Mouse (Mus musculus): ENCODE data around the gene Cck. TPM values are rescaled to one million over a fixed set of nuclear protein-coding genes. Genes with fewer than 3 reads are reported as not detected.
A peak's percentile ranks its signal among the peaks of the same experiment; 100 is the strongest.

The Cck gene
- polyA plus RNA-seq, 1 experiment from 2014 or later = 7.2 TPM

- H3K36me3 ChIP-seq = no peaks in the 10 kb centered on the region
- no peaks in the 10 kb centered on the region for H3K9me3 ChIP-seq (replicated peaks)
- no peak overlapping the region for H3K27ac ChIP-seq (replicated peaks)
- H3K27me3 ChIP-seq (ENCODE audit: low read depth, poor library complexity, severe bottlenecking) = peaks cover 53% of the 10 kb centered on the region
- no peak for DNase-seq (ENCODE audit: low spot score)
- H3K4me1 ChIP-seq = peaks cover 39% of the 10 kb centered on the region
- H3K4me3 ChIP-seq = no peak overlapping the region
- WGBS = 67% methylated on average over 11 of the region's 11 CpGs
These were observed 3.8 kb downstream of the Cck start for GRCm38 (mm10) chr9:121491592-121492240.

DNA sequence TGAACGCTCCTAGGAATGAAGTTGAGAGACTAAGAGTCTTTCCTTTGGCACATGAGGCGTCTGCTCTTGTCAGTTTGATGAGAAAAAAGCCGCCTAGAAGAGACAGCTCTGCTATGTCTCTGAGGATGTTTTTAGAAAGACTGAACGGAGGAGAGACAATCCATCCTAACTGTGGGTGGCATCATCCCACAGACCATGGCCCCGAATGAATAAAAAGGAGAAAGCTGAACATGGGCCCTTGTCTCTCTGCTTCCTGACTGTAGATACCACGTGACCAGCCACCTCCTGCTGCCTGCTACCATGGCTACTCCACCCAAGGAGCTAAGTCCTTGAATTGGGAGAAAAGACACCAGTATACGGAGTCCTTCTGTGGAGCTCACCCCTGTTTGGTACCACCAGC is 8.3 kb downstream of the Cck start:
- H3K4me1 ChIP-seq = peaks cover 18% of the 10 kb centered on the region
- H3K36me3 ChIP-seq = no peaks in the 10 kb centered on the region
- no peak overlapping the region for H3K27ac ChIP-seq (replicated peaks)
- H3K9me3 ChIP-seq (replicated peaks) = no peaks in the 10 kb centered on the region
- 78% methylated on average over 7 of the region's 7 CpGs for WGBS
- peaks cover 8% of the 10 kb centered on the region for H3K27me3 ChIP-seq (ENCODE audit: low read depth, poor library complexity, severe bottlenecking)
- no peak for DNase-seq (ENCODE audit: low spot score)
- H3K4me3 ChIP-seq = no peak overlapping the region

DNA sequence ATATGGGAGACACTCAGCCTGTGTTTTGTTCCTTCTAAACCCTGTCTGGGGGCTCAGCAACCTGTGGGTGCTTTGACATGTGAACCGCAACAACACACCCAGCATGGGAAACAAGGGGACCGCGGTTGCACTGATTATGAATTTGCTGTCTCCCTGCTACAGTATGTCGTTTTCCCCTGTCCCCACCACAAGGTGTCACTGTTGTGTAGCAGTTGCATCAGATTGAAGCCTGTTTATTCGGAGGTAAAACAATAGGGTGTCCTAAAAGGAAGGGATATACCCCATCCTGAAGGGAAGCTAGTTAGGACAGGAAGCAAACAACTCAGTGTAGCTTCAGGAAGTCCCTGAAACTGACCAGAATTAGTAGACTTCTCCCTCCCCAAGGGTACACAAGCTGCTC is 16.0 kb downstream of the Cck start:
- Histone ChIP-seq H3K9me3 (replicated peaks) (no peaks in the 10 kb centered on the region), H3K27ac (replicated peaks) (0 out of 2 replicates have a peak overlapping the region, but pooled peaks have one; percentile 30), H3K4me1 (peaks cover 3% of the 10 kb centered on the region; the same call in 1 of the 2 replicates), H3K27me3 (ENCODE audit: low read depth, poor library complexity, severe bottlenecking) (no peaks in the 10 kb centered on the region), H3K36me3 (peaks cover 7% of the 10 kb centered on the region), H3K4me3 (no peak overlapping the region)
- WGBS = 37% methylated on average over 5 of the region's 5 CpGs
- DNase-seq (ENCODE audit: low spot score) = peak; percentile 64

GRCm38 (mm10) chr9:121477305-121477911 is 18.1 kb downstream of the Cck start:
- H3K9me3 ChIP-seq (replicated peaks) = no peaks in the 10 kb centered on the region
- DNase-seq (ENCODE audit: low spot score) = peak; percentile 76
- no peaks in the 10 kb centered on the region for H3K27me3 ChIP-seq (ENCODE audit: low read depth, poor library complexity, severe bottlenecking)
- no peak overlapping the region for H3K4me3 ChIP-seq
- H3K27ac ChIP-seq (replicated peaks) = peak overlapping the region; percentile 35; the same call in 1 of the 2 replicates
- 17% methylated on average over 15 of the region's 15 CpGs for WGBS
- H3K36me3 ChIP-seq = peaks cover 28% of the 10 kb centered on the region
- peaks cover 3% of the 10 kb centered on the region; the same call in 1 of the 2 replicates for H3K4me1 ChIP-seq

GRCm38 (mm10) chr9:121475488-121476452 is 19.7 kb downstream of the Cck start:
- WGBS = 84% methylated on average over 16 of the region's 16 CpGs

GRCm38 (mm10) chr9:121474771-121475170 is 20.7 kb downstream of the Cck start:
- DNase-seq (ENCODE audit: low spot score) = no peak
- Histone ChIP-seq H3K4me3 (no peak overlapping the region), H3K4me1 (peaks cover 3% of the 10 kb centered on the region; the same call in 1 of the 2 replicates), H3K9me3 (replicated peaks) (no peaks in the 10 kb centered on the region), H3K27me3 (ENCODE audit: low read depth, poor library complexity, severe bottlenecking) (no peaks in the 10 kb centered on the region), H3K36me3 (peaks cover 48% of the 10 kb centered on the region), H3K27ac (replicated peaks) (no peak overlapping the region)
- 81% methylated on average over 5 of the region's 5 CpGs for WGBS

More at GRCm38 (mm10) chr9:121475488-121476452, 19.7 kb downstream of the Cck start:
- Histone ChIP-seq H3K27me3 (ENCODE audit: low read depth, poor library complexity, severe bottlenecking) (no peaks in the 10 kb centered on the region), H3K36me3 (peaks cover 44% of the 10 kb centered on the region), H3K27ac (replicated peaks) (no peak overlapping the region), H3K4me3 (no peak overlapping the region), H3K9me3 (replicated peaks) (no peaks in the 10 kb centered on the region), H3K4me1 (peaks cover 3% of the 10 kb centered on the region; the same call in 1 of the 2 replicates)
- DNase-seq (ENCODE audit: low spot score) = no peak

- Histone ChIP-seq H3K27me3 (ENCODE audit: low read depth, poor library complexity, severe bottlenecking) (no peaks in the 10 kb centered on the region), H3K9me3 (replicated peaks) (no peaks in the 10 kb centered on the region), H3K4me3 (no peak overlapping the region), H3K4me1 (0 out of 2 replicates have a peak, but pooled peaks cover 4% of the 10 kb centered on the region), H3K36me3 (peaks cover 86% of the 10 kb centered on the region), H3K27ac (replicated peaks) (no peak overlapping the region)
- DNase-seq (ENCODE audit: low spot score) = no peak
- WGBS = 96% methylated on average over 6 of the region's 6 CpGs
These were observed 25.8 kb downstream of the Cck start for GRCm38 (mm10) chr9:121469711-121470110.

GRCm38 (mm10) chr9:121467460-121467859 is 28.0 kb downstream of the Cck start:
- 89% methylated on average over 11 of the region's 11 CpGs for WGBS
- Histone ChIP-seq H3K4me3 (no peak overlapping the region), H3K27ac (replicated peaks) (peak overlapping the region; percentile 33; the same call in 1 of the 2 replicates), H3K36me3 (peaks cover 84% of the 10 kb centered on the region), H3K9me3 (replicated peaks) (no peaks in the 10 kb centered on the region), H3K27me3 (ENCODE audit: low read depth, poor library complexity, severe bottlenecking) (no peaks in the 10 kb centered on the region), H3K4me1 (0 out of 2 replicates have a peak, but pooled peaks cover 4% of the 10 kb centered on the region)
- no peak for DNase-seq (ENCODE audit: low spot score)

DNA sequence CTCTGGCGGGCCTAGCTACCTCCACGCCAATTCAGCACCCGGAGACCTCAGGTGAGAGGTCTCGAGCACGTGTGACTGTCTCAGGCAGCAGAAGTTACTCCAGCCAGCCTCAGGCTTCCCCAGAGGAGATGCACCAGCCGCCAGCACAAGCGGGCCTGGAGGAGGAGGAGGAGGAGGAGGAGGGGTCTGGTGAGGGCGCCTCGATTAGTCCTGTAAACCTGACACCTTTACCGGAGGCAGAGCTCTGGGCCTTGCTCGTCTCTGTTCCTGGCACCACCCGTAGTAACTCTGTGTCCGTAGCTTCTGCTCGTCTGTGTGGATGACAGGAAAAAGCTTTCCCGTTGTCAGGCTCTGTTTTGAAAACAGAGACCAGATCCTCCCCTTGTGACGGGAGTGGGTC is 35.0 kb downstream of the Cck start:
- Histone ChIP-seq H3K36me3 (peaks cover 86% of the 10 kb centered on the region), H3K27ac (replicated peaks) (no peak overlapping the region), H3K4me3 (no peak overlapping the region), H3K27me3 (ENCODE audit: low read depth, poor library complexity, severe bottlenecking) (no peaks in the 10 kb centered on the region), H3K4me1 (0 out of 2 replicates have a peak, but pooled peaks cover 5% of the 10 kb centered on the region), H3K9me3 (replicated peaks) (no peaks in the 10 kb centered on the region)
- WGBS = 80% methylated on average over 16 of the region's 16 CpGs
- DNase-seq (ENCODE audit: low spot score) = no peak

GRCm38 (mm10) chr9:121459950-121460349 is 35.5 kb downstream of the Cck start:
- H3K4me1 ChIP-seq = 0 out of 2 replicates have a peak, but pooled peaks cover 5% of the 10 kb centered on the region
- peaks cover 89% of the 10 kb centered on the region for H3K36me3 ChIP-seq
- DNase-seq (ENCODE audit: low spot score) = no peak
- no peak overlapping the region for H3K4me3 ChIP-seq
- H3K27ac ChIP-seq (replicated peaks) = no peak overlapping the region
- 73% methylated on average over 2 of the region's 2 CpGs for WGBS
- H3K27me3 ChIP-seq (ENCODE audit: low read depth, poor library complexity, severe bottlenecking) = no peaks in the 10 kb centered on the region
- no peaks in the 10 kb centered on the region for H3K9me3 ChIP-seq (replicated peaks)

DNA sequence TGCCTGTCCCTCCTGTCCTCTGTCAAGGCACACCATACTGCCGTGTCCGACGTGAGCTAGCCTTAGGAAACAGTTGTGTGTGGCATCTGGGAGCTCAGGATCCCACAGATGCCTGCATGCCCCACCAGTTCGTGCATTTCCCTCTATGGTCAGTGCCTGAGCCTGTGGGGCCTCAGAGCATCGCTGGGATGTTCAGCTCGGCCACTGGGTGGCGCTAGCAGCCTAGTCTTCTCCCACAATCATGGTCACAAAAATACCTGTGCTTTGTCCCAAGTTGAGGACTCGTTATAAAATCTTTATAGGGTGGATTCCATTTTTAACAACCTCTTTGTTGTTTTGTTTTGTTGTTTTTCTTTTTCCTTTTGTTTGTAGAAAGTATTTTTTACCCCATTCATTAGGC is 37.0 kb downstream of the Cck start:
- H3K36me3 ChIP-seq = peaks cover 90% of the 10 kb centered on the region
- H3K4me1 ChIP-seq = 0 out of 2 replicates have a peak, but pooled peaks cover 5% of the 10 kb centered on the region
- H3K9me3 ChIP-seq (replicated peaks) = no peaks in the 10 kb centered on the region
- H3K4me3 ChIP-seq = no peak overlapping the region
- no peaks in the 10 kb centered on the region for H3K27me3 ChIP-seq (ENCODE audit: low read depth, poor library complexity, severe bottlenecking)
- 29% methylated on average over 8 of the region's 8 CpGs for whole genome bisulfite sequencing
- H3K27ac ChIP-seq (replicated peaks) = no peak overlapping the region
- DNase-seq (ENCODE audit: low spot score) = peak; percentile 42

GRCm38 (mm10) chr9:121456739-121457515 is 38.6 kb downstream of the Cck start:
- no peak overlapping the region for H3K27ac ChIP-seq (replicated peaks)
- no peaks in the 10 kb centered on the region for H3K27me3 ChIP-seq (ENCODE audit: low read depth, poor library complexity, severe bottlenecking)
- peaks cover 93% of the 10 kb centered on the region for H3K36me3 ChIP-seq
- H3K4me1 ChIP-seq = 0 out of 2 replicates have a peak, but pooled peaks cover 2% of the 10 kb centered on the region
- no peak for DNase-seq (ENCODE audit: low spot score)
- H3K4me3 ChIP-seq = no peak overlapping the region
- 89% methylated on average over 13 of the region's 13 CpGs for WGBS
- no peaks in the 10 kb centered on the region for H3K9me3 ChIP-seq (replicated peaks)

Data from midbrain, embryonic 10.5 days (tissue).